Mouse (Mus musculus): ENCODE measurements around the gene Lrrd1.

DNA sequence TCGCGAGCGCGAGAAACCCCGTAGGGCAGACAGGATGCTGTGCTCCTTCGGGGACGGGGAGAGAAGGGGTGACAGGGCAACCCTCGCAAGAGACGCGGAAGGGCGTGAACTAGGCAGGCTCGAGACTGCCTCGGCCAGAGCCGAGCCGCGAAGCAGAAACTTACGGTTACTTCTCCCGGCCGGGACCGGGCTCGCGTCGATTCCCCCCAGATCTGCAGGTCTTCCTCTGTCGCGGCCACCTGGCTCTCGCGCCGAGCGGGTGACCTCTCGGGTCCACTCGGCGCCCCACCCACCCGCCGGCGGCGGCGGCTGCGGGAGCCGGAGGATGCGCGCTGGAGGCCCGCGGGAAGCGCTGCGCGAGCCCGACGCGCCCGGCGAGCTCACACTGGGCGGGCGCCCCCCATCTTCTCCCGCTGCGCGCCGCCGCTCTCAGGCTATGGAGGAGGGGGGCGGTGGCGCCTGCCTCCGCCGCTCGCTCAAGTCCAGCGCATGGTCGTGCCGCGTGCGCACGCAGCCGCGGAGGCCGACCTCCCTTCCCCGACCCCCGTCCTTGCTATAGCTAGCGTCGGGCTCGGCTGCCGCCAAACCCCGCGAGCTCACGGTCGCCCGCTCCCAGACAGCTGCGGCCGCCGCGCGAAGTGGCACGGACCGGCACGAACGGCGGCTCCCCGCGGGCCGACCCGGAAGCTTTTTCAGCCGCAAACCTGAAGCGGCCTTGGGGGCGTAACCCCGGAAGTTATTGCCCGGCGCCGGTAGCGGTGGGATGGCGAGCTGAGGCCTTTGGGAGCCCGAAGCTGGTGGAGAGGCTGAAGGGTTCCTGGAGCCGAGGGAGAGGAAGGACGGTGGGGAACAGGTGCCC, 42.3 kb upstream of the Lrrd1 start, which contains the start of the genes Ankib1 and Krit1:
- no peak for TF ChIP-seq CTCF (IDR thresholded peaks at IDR 0.05; ENCODE audit: low read depth)
- peak; percentile 32; the same call in 1 of the 2 replicates for TF ChIP-seq EP300 (IDR thresholded peaks at IDR 0.05; ENCODE audit: low read depth)

Measured in heart, postnatal 0 days (tissue).